Comparison of ENCODE assay signal across 19 mouse cellular contexts in the genomic region with DNA sequence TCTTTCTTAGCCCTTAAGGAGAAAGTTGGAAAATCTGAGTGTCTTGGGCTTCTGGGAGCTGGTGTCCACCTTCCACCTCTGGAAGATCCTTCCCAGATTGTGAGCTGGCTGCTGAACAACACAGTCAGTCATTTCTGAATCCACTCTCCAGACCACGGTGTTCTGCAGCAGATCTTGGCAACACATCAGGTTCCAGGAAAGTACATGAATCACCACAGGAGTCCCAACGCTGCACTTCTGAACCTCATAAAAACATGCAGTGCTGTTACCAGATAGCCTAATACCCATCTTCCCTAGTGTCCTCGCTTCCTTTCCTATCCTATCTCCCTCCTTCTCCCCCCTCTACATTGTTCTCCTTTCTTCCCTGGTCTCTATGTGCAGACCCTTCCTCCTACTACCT.
DNase-seq lines count a peak whose midpoint lies in the region; ATAC-seq and TF ChIP-seq lines count a peak whose summit lies in the region.
"Had no signal": no experiment of that assay in that cellular context is flagged by ENCODE, and none has a peak within 500 bp of the region (broad histone marks: within the 10 kb centered on the region; RNA-seq: fewer than 3 reads in every experiment).

No protein-coding gene starts in this region.

- no peak overlapping the region for H3K9ac ChIP-seq in lung, postnatal 0 days (replicated peaks; ENCODE audit: low read depth)
- no peak overlapping the region for H3K9ac ChIP-seq in limb, embryonic 15.5 days
- H3K9ac ChIP-seq: liver, embryonic 14.5 days; midbrain, embryonic 13.5 days; neural tube, embryonic 13.5 days had no signal

- DNase-seq in gastrocnemius, adult 18-20 months (ENCODE audit: low spot score): peak; percentile 77
- no peak for DNase-seq in gastrocnemius, postnatal 4 days (ENCODE audit: low spot score in 2 of 2)
- peak; percentile 9 for DNase-seq in lung, postnatal 0 days (ENCODE audit: low spot score)
- DNase-seq in lung, postnatal 14 days: no peak
- DNase-seq in brain, adult 2 months (ENCODE audit: low read depth, low spot score): peak; percentile 39
- no peak for DNase-seq in left cerebral cortex, adult 9 months (ENCODE audit: low spot score in 2 of 2)
- DNase-seq: cerebellum, adult 2 months; heart, adult 2 months; kidney, adult 9 months; kidney, postnatal 25 days; layer of hippocampus, adult 9-11 months; spleen, adult 18-20 months; thymus, adult 18-20 months had no signal

- no peak for TF ChIP-seq EP300 in lung, postnatal 0 days (IDR thresholded peaks at IDR 0.05)

- no peak overlapping the region for H3K4me2 ChIP-seq in lung, postnatal 0 days (replicated peaks; ENCODE audit: low read depth, low read length)
- no peak overlapping the region for H3K4me2 ChIP-seq in limb, embryonic 15.5 days
- H3K4me2 ChIP-seq: midbrain, embryonic 13.5 days; neural tube, embryonic 13.5 days had no signal

- no peaks in the 10 kb centered on the region for H3K36me3 ChIP-seq in lung, postnatal 0 days (ENCODE audit: insufficient read depth, low read length)
- H3K36me3 ChIP-seq in limb, embryonic 15.5 days: no peaks in the 10 kb centered on the region
- H3K36me3 ChIP-seq: midbrain, embryonic 13.5 days; neural tube, embryonic 13.5 days had no signal

- 69% methylated on average over 3 of the region's 3 CpGs for WGBS in lung, postnatal 0 days
- 52% methylated on average over 3 of the region's 3 CpGs for WGBS in limb, embryonic 15.5 days

- no peak for ATAC-seq in lung, postnatal 0 days
- ATAC-seq in limb, embryonic 15.5 days (ENCODE audit: insufficient number of reproducible peaks, low FRiP score, low TSS enrichment, low read depth): peak; percentile 65; the same call in 1 of the 2 replicates
- ATAC-seq: forebrain, embryonic 14.5 days; midbrain, embryonic 13.5 days had no signal

- H3K27ac ChIP-seq in lung, postnatal 0 days (ENCODE audit: low read length): no peak overlapping the region
- no peak overlapping the region; the same call in 1 of the 2 replicates for H3K27ac ChIP-seq in limb, embryonic 15.5 days
- H3K27ac ChIP-seq: heart, adult 2 months; left cerebral cortex, adult 2 months; liver, embryonic 14.5 days; midbrain, embryonic 13.5 days; neural tube, embryonic 13.5 days had no signal

- no peaks in the 10 kb centered on the region for H3K4me1 ChIP-seq in lung, postnatal 0 days (ENCODE audit: insufficient read depth, low read depth, low read length)
- H3K4me1 ChIP-seq in limb, embryonic 15.5 days: peaks cover 14% of the 10 kb centered on the region
- H3K4me1 ChIP-seq: midbrain, embryonic 13.5 days; neural tube, embryonic 13.5 days had no signal

- H3K4me3 ChIP-seq in lung, postnatal 0 days (ENCODE audit: low read depth, low read length): no peak overlapping the region
- no peak overlapping the region for H3K4me3 ChIP-seq in limb, embryonic 15.5 days
- H3K4me3 ChIP-seq: heart, adult 2 months; left cerebral cortex, adult 2 months; midbrain, embryonic 13.5 days; neural tube, embryonic 13.5 days had no signal

- H3K9me3 ChIP-seq in lung, postnatal 0 days (ENCODE audit: low read length): no peaks in the 10 kb centered on the region
- H3K9me3 ChIP-seq in limb, embryonic 15.5 days: peaks cover 3% of the 10 kb centered on the region; the same call in 1 of the 2 replicates
- H3K9me3 ChIP-seq: midbrain, embryonic 13.5 days; neural tube, embryonic 13.5 days had no signal

- no peak for TF ChIP-seq CTCF in lung, postnatal 0 days (IDR thresholded peaks at IDR 0.05)

- H3K27me3 ChIP-seq in lung, postnatal 0 days (replicated peaks; ENCODE audit: insufficient read depth, low read length): no peaks in the 10 kb centered on the region
- H3K27me3 ChIP-seq in limb, embryonic 15.5 days: no peaks in the 10 kb centered on the region
- H3K27me3 ChIP-seq: midbrain, embryonic 13.5 days; neural tube, embryonic 13.5 days had no signal

Comparison
In these comparisons a context has a peak if more than half of its experiments do, and no peak if none do; other contexts are left out.
1. DNase-seq: peak in gastrocnemius, adult 18-20 months (single experiment), lung, postnatal 0 days (single experiment) and brain, adult 2 months (single experiment); none in gastrocnemius, postnatal 4 days (0 of 2), lung, postnatal 14 days (single experiment) and left cerebral cortex, adult 9 months (0 of 2).